Mouse (Mus musculus) midbrain, embryonic 11.5 days (tissue): ENCODE data around the gene Cplx2. TPM values are rescaled to one million over a fixed set of nuclear protein-coding genes. Genes with fewer than 3 reads are reported as not detected.

Source experiments
- ATAC-seq: fragments of 200-750 bp; cut with Nextera tagmentation; 2 replicates; pipeline ENCODE4 v1.8.0; 2017; ENCODE audit warnings: moderate TSS enrichment, moderate library complexity; ENCODE audit not compliant: low FRiP score
- DNase-seq: peaks from one replicate; pipeline ENCODE4 v3.0.0; 2015; ENCODE audit warnings: low spot score; ENCODE audit errors: missing footprints
- H3K27ac ChIP-seq: fragments of 300-500 bp; sonication (generic); 2 replicates; pipeline ENCODE4 v1.5.1; 2014; ENCODE audit warnings: low read depth, low read length
- H3K27me3 ChIP-seq: fragments of 300-500 bp; sonication (generic); 2 replicates; pipeline ENCODE4 v1.6.1; 2014; ENCODE audit warnings: mild to moderate bottlenecking, low read length, moderate library complexity, mixed read lengths; ENCODE audit not compliant: control insufficient read depth, insufficient read depth
- H3K36me3 ChIP-seq: fragments of 300-500 bp; sonication (generic); 2 replicates; pipeline ENCODE4 v1.6.1; 2014; ENCODE audit warnings: mild to moderate bottlenecking, low read length, moderate library complexity, mixed read lengths; ENCODE audit not compliant: control insufficient read depth, insufficient read depth
- H3K4me1 ChIP-seq: fragments of 300-500 bp; sonication (generic); 2 replicates; pipeline ENCODE4 v1.6.1; 2014; ENCODE audit warnings: low read length; ENCODE audit not compliant: control insufficient read depth, insufficient read depth
- H3K4me2 ChIP-seq: fragments of 300-500 bp; sonication (generic); 2 replicates; pipeline ENCODE4 v1.6.1; 2014; ENCODE audit warnings: mild to moderate bottlenecking, moderate library complexity
- H3K4me3 ChIP-seq: fragments of 300-500 bp; sonication (generic); 2 replicates; pipeline ENCODE4 v1.5.1; 2014; ENCODE audit warnings: low read depth, low read length
- H3K9ac ChIP-seq: fragments of 300-500 bp; sonication (generic); 2 replicates; pipeline ENCODE4 v1.6.1; 2014; ENCODE audit warnings: low read length
- H3K9me3 ChIP-seq: fragments of 300-500 bp; sonication (generic); 2 replicates; pipeline ENCODE4 v1.6.1; 2016; ENCODE audit warnings: low read length; ENCODE audit not compliant: control insufficient read depth
- WGBS: fragments of 180-500 bp; shearing (Covaris S2); extraction: QIAGEN DNeasy Blood & Tissue Kit; methylation state at CpG from one replicate; pipeline ENCODE4 v1.1.7; 2014; 5-methylcytosine and 5-hydroxymethylcytosine counted together
- polyA plus RNA-seq: library from polyadenylated mRNA; unstranded; fragments of >200 nt; fragmentation: Nextera tagmentation; extraction: Ambion mirVana; gene quantifications from 2 replicates; pipeline ENCODE4 v1.2.1, GENCODE M21; 2014

The Cplx2 gene
- polyA plus RNA-seq, 1 experiment from 2014 or later, result 14.7 TPM

GRCm38 (mm10) chr13:54428771-54429170 is 57.6 kb downstream of the Cplx2 start:
- H3K9ac ChIP-seq, result no peak overlapping the region
- no peak for ATAC-seq
- 81% methylated on average over 3 of the region's 3 CpGs for WGBS

GRCm38 (mm10) chr13:54430051-54430450 is 58.9 kb downstream of the Cplx2 start:
- H3K9me3 ChIP-seq, result no peaks in the 10 kb centered on the region
- no peaks in the 10 kb centered on the region for H3K27me3 ChIP-seq
- WGBS, result 65% methylated on average over 2 of the region's 2 CpGs
- H3K9ac ChIP-seq, result no peak overlapping the region
- DNase-seq (peak; percentile 10), ATAC-seq (no peak)
- H3K4me1 ChIP-seq, result no peaks in the 10 kb centered on the region
- no peak overlapping the region for H3K4me2 ChIP-seq
- no peak overlapping the region for H3K27ac ChIP-seq
- no peaks in the 10 kb centered on the region for H3K36me3 ChIP-seq
- H3K4me3 ChIP-seq, result no peak overlapping the region

More at GRCm38 (mm10) chr13:54428771-54429170, 57.6 kb downstream of the Cplx2 start:
- Histone ChIP-seq H3K36me3 (no peaks in the 10 kb centered on the region), H3K27ac (no peak overlapping the region), H3K4me3 (no peak overlapping the region), H3K27me3 (no peaks in the 10 kb centered on the region), H3K9me3 (no peaks in the 10 kb centered on the region), H3K4me1 (no peaks in the 10 kb centered on the region), H3K4me2 (no peak overlapping the region)
- peak; percentile 37 for DNase-seq

- Histone ChIP-seq H3K36me3 (no peaks in the 10 kb centered on the region), H3K9ac (no peak overlapping the region), H3K4me1 (no peaks in the 10 kb centered on the region), H3K9me3 (no peaks in the 10 kb centered on the region), H3K27me3 (no peaks in the 10 kb centered on the region), H3K4me2 (no peak overlapping the region), H3K4me3 (no peak overlapping the region), H3K27ac (no peak overlapping the region)
- 93% methylated on average over 9 of the region's 9 CpGs for WGBS
- peak; percentile 78 for DNase-seq
- no peak for ATAC-seq
Measured at GRCm38 (mm10) chr13:54431161-54431560, 60.0 kb downstream of the Cplx2 start.

Other genes starting within 250 kb of the Cplx2 start
- 0.07 TPM in 1 of 2 replicates, not detected in the other for gene Hrh2, start 179.2 kb upstream of the Cplx2 start, polyA plus RNA-seq
- 161 and 163 TPM in 2 replicates for gene Thoc3, start 97.5 kb downstream of the Cplx2 start, polyA plus RNA-seq
- 14.1 and 17.8 TPM in 2 replicates for gene Simc1, start 132.4 kb downstream of the Cplx2 start, polyA plus RNA-seq
- 263 and 264 TPM in 2 replicates for gene 4833439L19Rik, start 194.1 kb downstream of the Cplx2 start, polyA plus RNA-seq
- 28.5 and 29.7 TPM in 2 replicates for gene Arl10, start 203.7 kb downstream of the Cplx2 start, polyA plus RNA-seq
- 65.1 and 67.0 TPM in 2 replicates for gene Nop16, start 218.7 kb downstream of the Cplx2 start, polyA plus RNA-seq
- 164 and 168 TPM in 2 replicates for gene Higd2a, start 218.9 kb downstream of the Cplx2 start, polyA plus RNA-seq
- gene Cltb, start 240.0 kb downstream of the Cplx2 start, polyA plus RNA-seq, result 22.3 and 28.1 TPM in 2 replicates